Mouse (Mus musculus) CH12.LX (cell line): ENCODE measurements around the gene Cdkn2d. TPM values are rescaled to one million over a fixed set of nuclear protein-coding genes. Genes with fewer than 3 reads are reported as not detected.
"Not testable (repeated sequence)": the region's sequence is repeated elsewhere in the genome, so short reads cannot be mapped to it uniquely, and the experiment has no call there.

Source experiments
- DNase-seq: peaks from one replicate; pipeline ENCODE4 v3.0.0-alpha.2; 2013; ENCODE audit errors: extremely low read depth
- H3K27ac ChIP-seq: 2 replicates; pipeline ENCODE4 v1.5.1; 2012; ENCODE audit warnings: low read depth, mild to moderate bottlenecking, control low read depth, moderate library complexity; ENCODE audit not compliant: insufficient read depth
- H3K27me3 ChIP-seq: replicated peaks from 2 replicates; pipeline ENCODE3; 2012; ENCODE audit warnings: inconsistent platforms
- H3K36me3 ChIP-seq, 2 experiments: replicated peaks in 1 of 2; 2 replicates each; pipeline versions ENCODE3 to v1.6.1; 2012; ENCODE audit warnings: inconsistent platforms in 1 of 2, low read length in 1 of 2, mild to moderate bottlenecking in 1 of 2, mixed read lengths in 1 of 2, moderate library complexity in 1 of 2; ENCODE audit not compliant: control insufficient read depth in 1 of 2, insufficient read depth in 1 of 2
- H3K4me1 ChIP-seq, 2 experiments: 2 replicates each; pipeline ENCODE4 v1.6.1; 2012; ENCODE audit warnings: inconsistent platforms in 1 of 2, moderate library complexity in 1 of 2; ENCODE audit not compliant: insufficient read depth in 2 of 2, control insufficient read depth in 1 of 2
- H3K4me2 ChIP-seq: 2 replicates; pipeline ENCODE4 v1.6.1; 2012; ENCODE audit warnings: low read depth, mild to moderate bottlenecking, control low read depth; ENCODE audit not compliant: poor library complexity, insufficient read depth, severe bottlenecking
- H3K4me3 ChIP-seq, 3 experiments: fragments of 150-350 bp in 1 of 3; sonication (generic) in 1 of 3; replicated peaks in 1 of 3; 2 replicates each; pipeline versions ENCODE3 to v1.5.1; 2011 to 2012; ENCODE audit warnings: low read depth in 2 of 3, low read length in 2 of 3, mild to moderate bottlenecking in 2 of 3, moderate library complexity in 2 of 3, control low read depth in 1 of 3, improper control_type of control experiment in 1 of 3, inconsistent platforms in 1 of 3, mixed read lengths in 1 of 3; ENCODE audit not compliant: poor library complexity in 1 of 3
- H3K79me2 ChIP-seq: replicated peaks from 2 replicates; pipeline ENCODE4 v1.6.1; 2012; ENCODE audit warnings: mild to moderate bottlenecking, moderate library complexity; ENCODE audit not compliant: control insufficient read depth, poor library complexity, insufficient read depth, severe bottlenecking; ENCODE audit errors: extremely low read depth
- H3K9ac ChIP-seq: 2 replicates; pipeline ENCODE4 v1.6.1; 2012; ENCODE audit warnings: low read depth, mild to moderate bottlenecking, control low read depth, moderate library complexity; ENCODE audit not compliant: insufficient read depth
- H3K9me3 ChIP-seq: replicated peaks from 2 replicates; pipeline ENCODE3; 2012; ENCODE audit warnings: low read length, inconsistent platforms, mixed read lengths
- BHLHE40 ChIP-seq: IDR thresholded peaks from 2 replicates; pipeline ENCODE4 v1.6.1; 2011; ENCODE audit warnings: mild to moderate bottlenecking, low read depth, low read length, improper control_type of control experiment
- CHD2 ChIP-seq: IDR thresholded peaks from 2 replicates; pipeline ENCODE4 v1.6.1; 2011; ENCODE audit warnings: low read length, improper control_type of control experiment
- CTCF ChIP-seq, 2 experiments: IDR thresholded peaks in 1 of 2; conservative IDR thresholded peaks in 1 of 2; 2 replicates each; pipeline ENCODE4 v1.5.1; 2011 to 2012; ENCODE audit warnings: low read depth in 2 of 2, low read length in 2 of 2, improper control_type of control experiment in 1 of 2, inconsistent platforms in 1 of 2, mild to moderate bottlenecking in 1 of 2, moderate library complexity in 1 of 2
- HCFC1 ChIP-seq: IDR thresholded peaks from 2 replicates; pipeline ENCODE4 v1.6.1; 2012; ENCODE audit warnings: low read depth, mild to moderate bottlenecking, inconsistent platforms, low read length, improper control_type of control experiment
- JUN ChIP-seq: IDR thresholded peaks from 2 replicates; pipeline ENCODE4 v1.6.1; 2011; ENCODE audit warnings: low read depth, mild to moderate bottlenecking, low read length, improper control_type of control experiment, moderate library complexity; ENCODE audit not compliant: insufficient read depth
- JUND ChIP-seq: conservative IDR thresholded peaks from 2 replicates; pipeline ENCODE4 v1.6.1; 2011; ENCODE audit warnings: low read depth, low read length, improper control_type of control experiment
- MAX ChIP-seq: IDR thresholded peaks from 2 replicates; pipeline ENCODE4 v1.6.1; 2011; ENCODE audit warnings: low read length, improper control_type of control experiment
- MEF2A ChIP-seq: IDR thresholded peaks from 2 replicates; pipeline ENCODE4 v1.6.1; 2014; ENCODE audit warnings: low read depth, mild to moderate bottlenecking, inconsistent platforms, low read length, improper control_type of control experiment, borderline replicate concordance
- MXI1 ChIP-seq: IDR thresholded peaks from 2 replicates; pipeline ENCODE4 v1.6.1; 2011; ENCODE audit warnings: mild to moderate bottlenecking, low read depth, low read length, improper control_type of control experiment
- MYC ChIP-seq: IDR thresholded peaks from 2 replicates; pipeline ENCODE4 v1.6.1; 2011; ENCODE audit warnings: low read depth, mild to moderate bottlenecking, improper control_type of control experiment, low read length
- NELFE ChIP-seq: IDR thresholded peaks from 2 replicates; pipeline ENCODE4 v1.6.1; 2011; ENCODE audit warnings: low read depth, low read length, improper control_type of control experiment
- NRF1 ChIP-seq: IDR thresholded peaks from 2 replicates; pipeline ENCODE4 v1.6.1; 2014; ENCODE audit warnings: low read depth, mild to moderate bottlenecking, inconsistent platforms, low read length, improper control_type of control experiment, moderate library complexity
- PAX5 ChIP-seq: IDR thresholded peaks from 2 replicates; pipeline ENCODE4 v1.6.1; 2012; ENCODE audit warnings: low read length, inconsistent platforms, mixed read lengths
- POLR2A ChIP-seq: IDR thresholded peaks from 2 replicates; pipeline ENCODE4 v1.6.1; 2011; ENCODE audit warnings: low read depth, mild to moderate bottlenecking, improper control_type of control experiment, low read length
- SIN3A ChIP-seq: IDR thresholded peaks from 2 replicates; pipeline ENCODE4 v1.6.1; 2012; ENCODE audit warnings: low read length, improper control_type of control experiment, inconsistent platforms
- SMC3 ChIP-seq: IDR thresholded peaks from 2 replicates; pipeline ENCODE4 v1.6.1; 2011; ENCODE audit warnings: low read depth, low read length, improper control_type of control experiment
- TBP ChIP-seq: conservative IDR thresholded peaks from 2 replicates; pipeline ENCODE4 v1.6.1; 2011; ENCODE audit warnings: low read depth, low read length, improper control_type of control experiment
- ZMIZ1 ChIP-seq: IDR thresholded peaks from 2 replicates; pipeline ENCODE4 v1.6.1; 2012; ENCODE audit warnings: low read depth, mild to moderate bottlenecking, inconsistent platforms, low read length, improper control_type of control experiment
- ZNF384 ChIP-seq: IDR thresholded peaks from 2 replicates; pipeline ENCODE4 v1.6.1; 2012; ENCODE audit warnings: low read depth, low read length, improper control_type of control experiment, inconsistent platforms
- dilution Hi-C: fragments of 300-500 bp; cut with MboI; formaldehyde crosslinking; loops from 2 replicates; pipeline ENCODE4 v1.14.3; 2020; ENCODE audit warnings: low sequenced_read_pairs; ENCODE audit not compliant: extremely low pct_unique_long_range_greater_than_20kb, extremely low pct_ligation_motif_present
- in situ Hi-C: fragments of 300-500 bp; cut with MboI; formaldehyde crosslinking; loops from 3 replicates; pipeline ENCODE4 v1.14.3; 2019; ENCODE audit warnings: low sequenced_read_pairs, low pct_ligation_motif_present, low pct_unique_long_range_greater_than_20kb, mixed read lengths
- polyA plus RNA-seq: library from polyadenylated mRNA; unstranded; fragments of >175 nt; gene quantifications from 2 replicates; pipeline ENCODE4 v1.2.1, GENCODE M21; 2012; ENCODE audit warnings: low read depth; ENCODE audit not compliant: insufficient read length
- total RNA-seq, 2 experiments: library from RNA; depleted of rRNA; stranded (reverse); fragments of 300-350 nt in 1 of 2; fragments of >200 nt in 1 of 2; gene quantifications; 2 replicates each; pipeline ENCODE4 v1.2.3; 2012 to 2014

The Cdkn2d gene
- total and polyA plus RNA-seq, 3 experiments = 2.9 to 12.6 (median 7.1) TPM

- Histone ChIP-seq H3K4me3 (no peak overlapping the region), H3K4me1 (peaks cover 19 to 57% of the 10 kb centered on the region in 2 experiments)
Measured at GRCm38 (mm10) chr9:21324269-21324668, 33.1 kb upstream of the Cdkn2d start.

GRCm38 (mm10) chr9:21322917-21323297 lies 31.7 kb upstream of the Cdkn2d start:
- H3K79me2 ChIP-seq = peaks cover 42% of the 10 kb centered on the region
- H3K9me3 ChIP-seq, H3K27me3 ChIP-seq, in situ Hi-C loops, dilution Hi-C loops, DNase-seq: not testable (repeated sequence)
- peak overlapping the region; percentile 5 to 77 (median 26) for H3K4me3 ChIP-seq
- H3K9ac ChIP-seq = peak overlapping the region; percentile 69
- 0 out of 2 replicates have a peak overlapping the region, but pooled peaks have one; percentile 62 for H3K27ac ChIP-seq
- peak overlapping the region; percentile 77; the same call in 1 of the 2 replicates for H3K4me2 ChIP-seq
- TF ChIP-seq ZNF384 = peak; percentile 78
- peaks cover 0 to 21% of the 10 kb centered on the region in 2 experiments for H3K36me3 ChIP-seq
- H3K4me1 ChIP-seq = peaks cover 16 to 56% of the 10 kb centered on the region in 2 experiments

More at GRCm38 (mm10) chr9:21324269-21324668, 33.1 kb upstream of the Cdkn2d start:
- Histone ChIP-seq H3K79me2 (peaks cover 47% of the 10 kb centered on the region), H3K27me3 (no peaks in the 10 kb centered on the region), H3K9ac (no peak overlapping the region), H3K36me3 (peaks cover 0 to 24% of the 10 kb centered on the region in 2 experiments), H3K4me2 (no peak overlapping the region), H3K27ac (no peak overlapping the region), H3K9me3 (peaks cover 3% of the 10 kb centered on the region)
- in situ Hi-C loops = no loop called here
- DNase-seq = no peak
- TF ChIP-seq PAX5 (no peak), BHLHE40 (0 out of 2 replicates have a peak, but pooled peaks have one; percentile 11), NRF1 (no peak)
- TF ChIP-seq, all 38 proteins: peak for 1
- dilution Hi-C loops = no loop called here

GRCm38 (mm10) chr9:21322211-21322916 lies 31.2 kb upstream of the Cdkn2d start:
- Histone ChIP-seq H3K27ac (peak overlapping the region; percentile 67), H3K4me1 (peaks cover 10 to 50% of the 10 kb centered on the region in 2 experiments)
- DNase-seq = peak; percentile 87

More at GRCm38 (mm10) chr9:21322211-21322916, 31.2 kb upstream of the Cdkn2d start:
- H3K27me3 ChIP-seq = no peaks in the 10 kb centered on the region
- peaks cover 0 to 21% of the 10 kb centered on the region in 2 experiments for H3K36me3 ChIP-seq
- H3K4me3 ChIP-seq = peak overlapping the region; percentile 76 to 96 (median 77)
- H3K79me2 ChIP-seq = peaks cover 42% of the 10 kb centered on the region
- dilution Hi-C loops = no loop called here
- peaks cover 3% of the 10 kb centered on the region for H3K9me3 ChIP-seq
- H3K9ac ChIP-seq = peak overlapping the region; percentile 69
- in situ Hi-C loops = no loop called here
- H3K4me2 ChIP-seq = peak overlapping the region; percentile 77
- no peak; the same call in 1 of the 2 replicates for TF ChIP-seq POLR2A
- TF ChIP-seq CHD2 = no peak
- TF ChIP-seq NRF1 = peak; percentile 87
- TF ChIP-seq JUND = no peak
- TF ChIP-seq SIN3A = peak; percentile 49; the same call in 1 of the 2 replicates
- no peak for TF ChIP-seq MEF2A
- TF ChIP-seq JUN = no peak
- no peak for TF ChIP-seq HCFC1
- TF ChIP-seq BHLHE40 = peak; percentile 85
- TF ChIP-seq NELFE = peak; percentile 36; the same call in 1 of the 2 replicates
- TF ChIP-seq SMC3 = no peak
- peak; percentile 29; the same call in 1 of the 2 replicates for TF ChIP-seq MYC
- 0 out of 2 replicates have a peak, but pooled peaks have one; percentile 33 for TF ChIP-seq TBP
- TF ChIP-seq ZMIZ1 = peak; percentile 20; the same call in 1 of the 2 replicates
- TF ChIP-seq MAX = peak; percentile 47
- peak; percentile 73 for TF ChIP-seq MXI1
- peak in 1 of 2 experiments; percentile 22; a peak in 3 of 4 replicates for TF ChIP-seq CTCF (conservative IDR thresholded peaks at IDR 0.05 in 1 of 2, IDR thresholded peaks at IDR 0.05 in 1 of 2; ENCODE audit: low read depth in 2 of 2, low read length in 2 of 2)
- TF ChIP-seq, all 38 proteins: peak for 10
